Comparison of ENCODE assay signal across 19 mouse cellular contexts in genomic region chr10:92075469-92075868, GRCm38 (mm10).
DNase-seq lines count a peak whose midpoint lies in the region; ATAC-seq lines count a peak whose summit lies in the region.
"Had no signal": no experiment of that assay in that cellular context is flagged by ENCODE, and none has a peak within 500 bp of the region (broad histone marks: within the 10 kb centered on the region; RNA-seq: fewer than 3 reads in every experiment).

No protein-coding gene starts in this region.

- no peak for DNase-seq in forebrain, embryonic 11.5 days (ENCODE audit: low spot score)
- DNase-seq in left cerebral cortex, adult 11 months (ENCODE audit: low spot score) = no peak
- DNase-seq in heart, embryonic 10.5 days (ENCODE audit: low spot score) = no peak
- DNase-seq in left cerebral cortex, postnatal 25 days (ENCODE audit: low spot score in 2 of 2) = no peak
- DNase-seq: adrenal gland, postnatal 36 days; cerebellum, adult 9-10 months; gastrocnemius, postnatal 25 days; heart, postnatal 10 days; kidney, adult 9 months; lung, adult 18-20 months; lung, postnatal 36 days; retina, postnatal 1 day; thymus, adult 18-20 months had no signal

- no peaks in the 10 kb centered on the region for H3K9me3 ChIP-seq in forebrain, embryonic 11.5 days (ENCODE audit: control insufficient read depth, low read length)
- no peaks in the 10 kb centered on the region for H3K9me3 ChIP-seq in forebrain, embryonic 15.5 days
- no peaks in the 10 kb centered on the region for H3K9me3 ChIP-seq in hindbrain, embryonic 16.5 days (ENCODE audit: control insufficient read depth, low read length)
- H3K9me3 ChIP-seq in midbrain, embryonic 16.5 days (replicated peaks; ENCODE audit: control insufficient read depth, low read length, poor library complexity, severe bottlenecking) = no peaks in the 10 kb centered on the region
- no peaks in the 10 kb centered on the region for H3K9me3 ChIP-seq in heart, embryonic 10.5 days

- H3K4me2 ChIP-seq in forebrain, embryonic 11.5 days (ENCODE audit: low read depth, low read length, severe bottlenecking) = no peak overlapping the region
- peak overlapping the region; percentile 11; the same call in 1 of the 2 replicates for H3K4me2 ChIP-seq in forebrain, embryonic 15.5 days (replicated peaks)
- H3K4me2 ChIP-seq in hindbrain, embryonic 16.5 days (ENCODE audit: low read length) = no peak overlapping the region
- H3K4me2 ChIP-seq in midbrain, embryonic 16.5 days (ENCODE audit: low read length) = no peak overlapping the region

- no peak overlapping the region for H3K4me3 ChIP-seq in forebrain, embryonic 11.5 days (ENCODE audit: low read depth, low read length)
- no peak overlapping the region for H3K4me3 ChIP-seq in forebrain, embryonic 15.5 days
- no peak overlapping the region for H3K4me3 ChIP-seq in hindbrain, embryonic 16.5 days (ENCODE audit: low read length)
- no peak overlapping the region for H3K4me3 ChIP-seq in midbrain, embryonic 16.5 days (ENCODE audit: low read depth, low read length)
- no peak overlapping the region for H3K4me3 ChIP-seq in heart, embryonic 10.5 days

- 13% methylated on average over 8 of the region's 8 CpGs for WGBS in forebrain, embryonic 11.5 days
- 6% methylated on average over 8 of the region's 8 CpGs for WGBS in forebrain, embryonic 15.5 days
- 27% methylated on average over 8 of the region's 8 CpGs for WGBS in hindbrain, embryonic 16.5 days
- 13% methylated on average over 8 of the region's 8 CpGs for WGBS in midbrain, embryonic 16.5 days
- WGBS in heart, embryonic 10.5 days = 51% methylated on average over 8 of the region's 8 CpGs

- peak overlapping the region; percentile 13; the same call in 1 of the 2 replicates for H3K27ac ChIP-seq in forebrain, embryonic 11.5 days (ENCODE audit: low read depth, low read length)
- H3K27ac ChIP-seq in forebrain, embryonic 15.5 days (replicated peaks) = peak overlapping the region; percentile 9; the same call in 1 of the 2 replicates
- H3K27ac ChIP-seq in hindbrain, embryonic 16.5 days (ENCODE audit: low read depth, low read length) = peak overlapping the region; percentile 63
- peak overlapping the region; percentile 74 for H3K27ac ChIP-seq in midbrain, embryonic 16.5 days (ENCODE audit: low read length)
- H3K27ac ChIP-seq in heart, embryonic 10.5 days = no peak overlapping the region

- H3K4me1 ChIP-seq in forebrain, embryonic 11.5 days (replicated peaks; ENCODE audit: control insufficient read depth, insufficient read depth, low read length) = peaks cover 18% of the 10 kb centered on the region; the same call in 1 of the 2 replicates
- H3K4me1 ChIP-seq in forebrain, embryonic 15.5 days = peaks cover 44% of the 10 kb centered on the region
- H3K4me1 ChIP-seq in hindbrain, embryonic 16.5 days (ENCODE audit: control insufficient read depth, insufficient read depth, low read depth, low read length) = peaks cover 22% of the 10 kb centered on the region
- H3K4me1 ChIP-seq in midbrain, embryonic 16.5 days (ENCODE audit: control insufficient read depth, insufficient read depth, low read length) = peaks cover 55% of the 10 kb centered on the region
- H3K4me1 ChIP-seq in heart, embryonic 10.5 days = 0 out of 2 replicates have a peak, but pooled peaks cover 3% of the 10 kb centered on the region

- ATAC-seq in forebrain, embryonic 11.5 days (replicated peaks; ENCODE audit: low FRiP score) = peak; percentile 63; the same call in 1 of the 2 replicates
- 0 out of 2 replicates have a peak, but pooled peaks have one; percentile 15 for ATAC-seq in forebrain, embryonic 15.5 days (replicated peaks)
- no peak; the same call in 1 of the 2 replicates for ATAC-seq in hindbrain, embryonic 16.5 days
- no peak for ATAC-seq in midbrain, embryonic 16.5 days
- ATAC-seq: activated CD4-positive, CD25-positive, alpha-beta regulatory T cell, adult 4 months; inflammation-experienced regulatory T-cells, adult 6 months; Patski had no signal

- no peaks in the 10 kb centered on the region for H3K27me3 ChIP-seq in forebrain, embryonic 11.5 days (ENCODE audit: control insufficient read depth, insufficient read depth, low read length)
- no peaks in the 10 kb centered on the region for H3K27me3 ChIP-seq in forebrain, embryonic 15.5 days
- H3K27me3 ChIP-seq in hindbrain, embryonic 16.5 days (replicated peaks; ENCODE audit: control insufficient read depth, insufficient read depth, low read length) = no peaks in the 10 kb centered on the region
- H3K27me3 ChIP-seq in midbrain, embryonic 16.5 days (ENCODE audit: control insufficient read depth, insufficient read depth, low read depth, low read length) = no peaks in the 10 kb centered on the region
- no peaks in the 10 kb centered on the region for H3K27me3 ChIP-seq in heart, embryonic 10.5 days (ENCODE audit: insufficient read depth, poor library complexity, severe bottlenecking)
- H3K27me3 ChIP-seq: Patski had no signal

- H3K9ac ChIP-seq in forebrain, embryonic 11.5 days (ENCODE audit: low read length) = no peak overlapping the region
- H3K9ac ChIP-seq in forebrain, embryonic 15.5 days (replicated peaks) = no peak overlapping the region
- no peak overlapping the region for H3K9ac ChIP-seq in hindbrain, embryonic 16.5 days (ENCODE audit: low read depth, low read length)
- H3K9ac ChIP-seq in midbrain, embryonic 16.5 days (ENCODE audit: low read depth, low read length) = no peak overlapping the region

- intact Hi-C loops in left cerebral cortex, postnatal 25 days (cut with DNase I) = no loop called here

- peaks cover 2% of the 10 kb centered on the region; the same call in 1 of the 2 replicates for H3K36me3 ChIP-seq in forebrain, embryonic 11.5 days (ENCODE audit: control insufficient read depth, insufficient read depth, low read length)
- no peaks in the 10 kb centered on the region for H3K36me3 ChIP-seq in forebrain, embryonic 15.5 days
- H3K36me3 ChIP-seq in hindbrain, embryonic 16.5 days (ENCODE audit: control insufficient read depth, insufficient read depth, low read length) = no peaks in the 10 kb centered on the region
- peaks cover 7% of the 10 kb centered on the region; the same call in 1 of the 2 replicates for H3K36me3 ChIP-seq in midbrain, embryonic 16.5 days (ENCODE audit: control insufficient read depth, insufficient read depth, low read length)
- H3K36me3 ChIP-seq in heart, embryonic 10.5 days = no peaks in the 10 kb centered on the region

Comparison
In these comparisons a context has a peak if more than half of its experiments do, and no peak if none do; other contexts are left out.
1. ATAC-seq: peak in forebrain, embryonic 11.5 days (single experiment) and forebrain, embryonic 15.5 days (single experiment); none in hindbrain, embryonic 16.5 days (single experiment) and midbrain, embryonic 16.5 days (single experiment).